Mouse (Mus musculus) C2C12 (cell line): ENCODE results near the gene Ppp1cc.

Source experiments
- CEBPB ChIP-seq: IDR thresholded peaks from one replicate; pipeline ENCODE4 v1.6.1; 2011; ENCODE audit warnings: low read depth, mild to moderate bottlenecking, control low read depth, moderate library complexity
- CTCF ChIP-seq: IDR thresholded peaks from one replicate; pipeline ENCODE4 v1.5.1; 2011; ENCODE audit not compliant: control insufficient read depth, insufficient read depth, insufficient read length
- FOSL1 ChIP-seq: IDR thresholded peaks from one replicate; pipeline ENCODE4 v1.8.0; 2011; ENCODE audit warnings: mild to moderate bottlenecking, low read length; ENCODE audit not compliant: poor library complexity, insufficient read depth, severe bottlenecking
- MAX ChIP-seq: IDR thresholded peaks from one replicate; pipeline ENCODE4 v1.6.1; 2011; ENCODE audit warnings: mild to moderate bottlenecking, control low read depth
- MYOD1 ChIP-seq: IDR thresholded peaks from one replicate; pipeline ENCODE4 v1.6.1; 2011; ENCODE audit warnings: low read depth; ENCODE audit not compliant: control insufficient read depth, insufficient read length

GRCm38 (mm10) chr5:122109325-122110060 lies 48.6 kb upstream of the Ppp1cc start:
- no peak for TF ChIP-seq CTCF
- TF ChIP-seq MAX = no peak
- no peak for TF ChIP-seq MYOD1
- no peak for TF ChIP-seq CEBPB
- TF ChIP-seq FOSL1 = no peak
